Mouse (Mus musculus) midbrain, postnatal 0 days (tissue): Measurements from ENCODE around the gene Sox11. TPM values are rescaled to one million over a fixed set of nuclear protein-coding genes. Genes with fewer than 3 reads are reported as not detected.

Experiments used
- ATAC-seq: fragments of 200-750 bp; cut with Nextera tagmentation; 2 replicates; pipeline ENCODE4 v1.8.0; 2017; ENCODE audit warnings: moderate number of reproducible peaks, mild to moderate bottlenecking, moderate TSS enrichment, moderate library complexity; ENCODE audit not compliant: low FRiP score
- DNase-seq: peaks from one replicate; pipeline ENCODE4 v3.0.0-alpha.2; 2015; ENCODE audit warnings: low spot score
- H3K27ac ChIP-seq: fragments of 300-500 bp; sonication (generic); 2 replicates; pipeline ENCODE4 v1.5.1; 2014; ENCODE audit warnings: low read depth, mild to moderate bottlenecking, low read length, mixed read lengths
- H3K27me3 ChIP-seq: fragments of 300-500 bp; sonication (generic); 2 replicates; pipeline ENCODE4 v1.6.1; 2014; ENCODE audit warnings: low read length, control low read depth, mixed read lengths; ENCODE audit not compliant: insufficient read depth
- H3K36me3 ChIP-seq: fragments of 300-500 bp; sonication (generic); 2 replicates; pipeline ENCODE4 v1.6.1; 2014; ENCODE audit warnings: low read length, control low read depth, mixed read lengths; ENCODE audit not compliant: insufficient read depth
- H3K4me1 ChIP-seq: fragments of 300-500 bp; sonication (generic); 2 replicates; pipeline ENCODE4 v1.6.1; 2014; ENCODE audit warnings: mild to moderate bottlenecking, control low read depth, antibody characterized with exemption, low read length, mixed read lengths; ENCODE audit not compliant: insufficient read depth
- H3K4me2 ChIP-seq: fragments of 300-500 bp; sonication (generic); 2 replicates; pipeline ENCODE4 v1.6.1; 2014; ENCODE audit warnings: low read depth, mild to moderate bottlenecking, low read length, mixed read lengths; ENCODE audit not compliant: poor library complexity, severe bottlenecking
- H3K4me3 ChIP-seq: fragments of 300-500 bp; sonication (generic); 2 replicates; pipeline ENCODE4 v1.5.1; 2014; ENCODE audit warnings: low read depth, mild to moderate bottlenecking, low read length, moderate library complexity
- H3K9ac ChIP-seq: fragments of 300-500 bp; sonication (generic); replicated peaks from 2 replicates; pipeline ENCODE4 v1.6.1; 2014; ENCODE audit warnings: mild to moderate bottlenecking, low read length, moderate library complexity, mixed read lengths; ENCODE audit not compliant: poor library complexity, severe bottlenecking
- H3K9me3 ChIP-seq: fragments of 300-500 bp; sonication (generic); 2 replicates; pipeline ENCODE4 v1.6.1; 2016; ENCODE audit warnings: low read length, control low read depth
- CTCF ChIP-seq: IDR thresholded peaks from 2 replicates; pipeline ENCODE4 v1.5.1; 2016; ENCODE audit warnings: antibody characterized with exemption, mild to moderate bottlenecking
- whole genome bisulfite sequencing: fragments of 180-500 bp; shearing (Covaris S2); extraction: QIAGEN DNeasy Blood & Tissue Kit; methylation state at CpG from one replicate; pipeline ENCODE4 v1.1.7; 2014; 5-methylcytosine and 5-hydroxymethylcytosine counted together
- polyA plus RNA-seq: library from polyadenylated mRNA; unstranded; fragments of >200 nt; fragmentation: Nextera tagmentation; extraction: Ambion mirVana; gene quantifications from 2 replicates; pipeline ENCODE4 v1.2.1, GENCODE M21; 2015
- total RNA-seq: library from RNA; depleted of rRNA; stranded (reverse); fragments of >200 nt; gene quantifications from 2 replicates; pipeline ENCODE4 v1.2.3, GENCODE M21; 2014

Sox11 gene
- total and polyA plus RNA-seq, 2 experiments from 2014 or later = 148 to 154 TPM

- no peak for TF ChIP-seq CTCF
These were observed 49.2 kb downstream of the Sox11 start for GRCm38 (mm10) chr12:27293208-27293607.

More at GRCm38 (mm10) chr12:27293208-27293607, 49.2 kb downstream of the Sox11 start:
- no peaks in the 10 kb centered on the region for H3K36me3 ChIP-seq
- peaks cover 6% of the 10 kb centered on the region; the same call in 1 of the 2 replicates for H3K4me1 ChIP-seq
- no peaks in the 10 kb centered on the region for H3K27me3 ChIP-seq
- H3K27ac ChIP-seq = no peak overlapping the region
- H3K9ac ChIP-seq = no peak overlapping the region
- DNase-seq (no peak), ATAC-seq (no peak)
- no peaks in the 10 kb centered on the region for H3K9me3 ChIP-seq
- H3K4me2 ChIP-seq = no peak overlapping the region
- WGBS = 45% methylated on average over 1 of the region's 1 CpGs
- no peak overlapping the region for H3K4me3 ChIP-seq
